Mouse (Mus musculus): ENCODE results near the gene Hfm1. TPM values are rescaled to one million over a fixed set of nuclear protein-coding genes. Genes with fewer than 3 reads are reported as not detected.

The Hfm1 gene
- 0.10 TPM in 1 of 2 replicates, not detected in the other for polyA plus RNA-seq (2015; fragmentation: Nextera tagmentation; extraction: Ambion mirVana)

DNA sequence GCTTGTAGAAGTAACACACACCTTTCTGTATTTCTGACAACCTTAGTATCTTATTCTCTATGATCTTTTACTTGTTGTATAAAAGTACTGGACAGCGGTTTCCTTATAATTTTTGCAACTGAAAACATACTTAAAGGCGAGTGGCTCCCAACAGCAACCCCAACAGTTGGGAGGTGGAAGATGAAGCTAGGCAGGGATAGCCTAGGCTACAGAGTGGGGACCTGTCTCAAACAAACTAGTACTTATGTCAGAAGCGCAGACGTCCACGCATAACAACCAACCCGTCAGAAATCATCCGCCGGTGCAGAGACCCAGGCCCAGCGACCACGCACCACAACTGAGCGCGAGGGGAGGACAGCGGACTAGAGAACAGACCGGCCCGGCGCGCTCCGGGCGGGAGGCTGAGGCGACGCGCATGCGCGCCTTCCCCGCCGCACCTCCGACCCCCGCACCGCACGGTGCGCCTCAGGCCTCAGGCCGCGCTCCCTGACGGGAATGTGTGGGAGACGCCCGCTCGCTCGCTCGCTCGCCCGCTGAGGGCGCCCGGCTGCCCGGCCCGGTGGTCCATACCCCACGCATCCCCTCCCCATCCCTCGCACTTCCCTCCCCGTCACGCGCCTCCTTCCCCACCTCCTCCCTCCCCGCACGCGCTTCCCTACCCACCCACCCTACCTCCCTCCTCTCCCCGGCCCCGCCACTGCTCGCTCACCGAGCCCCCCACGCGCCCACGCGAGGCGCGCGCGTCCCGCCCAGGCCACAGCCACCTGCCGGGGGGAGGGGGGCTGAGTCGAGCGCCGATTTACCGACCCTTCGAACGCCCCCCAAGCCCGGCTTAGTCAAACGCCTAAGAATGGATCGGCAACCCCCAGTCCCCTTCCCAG lies at the start of gene Hfm1:
TSS of gene Hfm1 (minus strand) at position 834 of the 881 bp plus-strand sequence.
- Histone ChIP-seq H3K4me3 (replicated peaks) (peak within 1 kb of the TSS; percentile 62), H3K36me3 (no peaks in the 10 kb centered on the region), H3K4me1 (replicated peaks) (peaks cover 27% of the 10 kb centered on the region), H3K9ac (peak within 1 kb of the TSS; percentile 68), H3K27ac (no peak within 1 kb of the TSS), H3K27me3 (no peaks in the 10 kb centered on the region), H3K4me2 (peak within 1 kb of the TSS; percentile 83), H3K9me3 (replicated peaks) (no peaks in the 10 kb centered on the region)
- 2% methylated on average over 73 of the region's 76 CpGs for WGBS (ENCODE audit: insufficient replicate concordance)
- peak; percentile 52 for DNase-seq
- ATAC-seq (ENCODE audit: low read depth), result peak; percentile 90

DNA sequence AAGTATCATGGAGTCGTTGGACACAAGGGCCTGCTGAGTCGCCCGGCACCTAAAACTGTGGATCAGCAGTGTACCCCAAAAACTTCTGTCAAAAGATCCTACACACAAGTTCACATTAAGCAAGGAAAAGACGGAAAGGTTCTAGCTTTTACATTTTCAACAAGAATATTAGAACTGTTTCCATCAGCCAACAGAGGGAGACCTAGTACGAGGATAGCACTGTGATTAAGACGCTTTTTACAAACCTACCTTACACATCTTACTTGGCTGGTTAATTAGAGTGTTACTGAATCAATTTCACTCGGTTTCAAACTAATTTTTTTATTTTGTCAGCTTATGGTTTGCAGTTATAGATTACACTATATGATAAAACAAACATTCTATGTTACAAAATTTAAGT lies 47.8 kb upstream of the Hfm1 start:
- Histone ChIP-seq H3K9ac (no peak overlapping the region), H3K27me3 (no peaks in the 10 kb centered on the region), H3K4me2 (no peak overlapping the region), H3K4me3 (replicated peaks) (no peak overlapping the region), H3K4me1 (replicated peaks) (no peaks in the 10 kb centered on the region), H3K9me3 (replicated peaks) (no peaks in the 10 kb centered on the region), H3K36me3 (peaks cover 93% of the 10 kb centered on the region), H3K27ac (no peak overlapping the region)
- DNase-seq (no peak), ATAC-seq (ENCODE audit: low read depth) (no peak)
- whole genome bisulfite sequencing (ENCODE audit: insufficient replicate concordance), result 89% methylated on average over 7 of the region's 7 CpGs

DNA sequence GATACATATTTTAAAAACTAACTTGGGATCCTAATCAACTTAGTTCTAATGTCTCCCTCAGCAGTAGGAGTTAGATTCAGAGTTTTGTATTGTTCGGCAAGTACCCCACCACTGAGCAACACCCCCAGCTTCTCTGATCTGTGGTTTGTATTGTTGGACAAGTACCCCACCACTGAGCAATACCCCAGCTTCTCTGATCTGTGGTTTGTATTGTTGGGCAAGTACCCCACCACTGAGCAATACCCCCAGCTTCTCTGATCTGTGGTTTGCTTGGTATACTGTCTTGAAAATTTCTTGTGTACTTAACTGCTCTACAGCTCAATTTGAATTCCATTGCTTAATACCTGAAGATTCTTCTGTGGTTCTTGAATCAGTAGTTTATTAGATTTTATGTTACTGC lies 41.5 kb upstream of the Hfm1 start:
- H3K4me1 ChIP-seq (replicated peaks), result peaks cover 16% of the 10 kb centered on the region
- no peaks in the 10 kb centered on the region for H3K27me3 ChIP-seq
- no peaks in the 10 kb centered on the region for H3K9me3 ChIP-seq (replicated peaks)
- no peak overlapping the region for H3K27ac ChIP-seq
- H3K36me3 ChIP-seq, result peaks cover 52% of the 10 kb centered on the region
- DNase-seq (no peak), ATAC-seq (ENCODE audit: low read depth) (no peak)
- WGBS (ENCODE audit: insufficient replicate concordance), result 76% methylated on average over 1 of the region's 1 CpGs
- H3K4me3 ChIP-seq (replicated peaks), result no peak overlapping the region
- no peak overlapping the region for H3K4me2 ChIP-seq
- H3K9ac ChIP-seq, result no peak overlapping the region

DNA sequence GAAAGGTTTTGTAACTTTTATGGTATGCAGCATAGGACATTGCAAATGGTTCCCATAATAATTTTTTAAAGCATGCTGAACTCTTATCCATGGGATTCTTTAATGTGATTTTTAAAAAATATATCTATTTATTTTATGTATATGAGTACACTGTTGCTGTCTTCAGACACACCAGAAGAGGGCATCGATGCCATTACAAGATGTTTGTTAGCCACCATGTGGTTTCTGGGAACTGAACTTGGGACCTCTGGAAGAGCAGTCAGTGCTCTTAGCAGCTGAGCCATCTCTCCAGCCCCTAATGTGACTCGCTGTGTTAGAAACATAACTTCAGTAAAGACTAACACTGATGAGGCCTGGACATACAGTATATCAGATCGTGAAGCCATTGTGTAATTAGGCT lies 40.3 kb upstream of the Hfm1 start:
- no peaks in the 10 kb centered on the region for H3K9me3 ChIP-seq (replicated peaks)
- H3K36me3 ChIP-seq, result peaks cover 44% of the 10 kb centered on the region
- 0 out of 2 replicates have a peak overlapping the region, but pooled peaks have one; percentile 1 for H3K4me2 ChIP-seq
- no peak overlapping the region for H3K9ac ChIP-seq
- 83% methylated on average over 3 of the region's 3 CpGs for WGBS (ENCODE audit: insufficient replicate concordance)
- no peak for DNase-seq
- ATAC-seq (ENCODE audit: low read depth), result no peak
- H3K27me3 ChIP-seq, result no peaks in the 10 kb centered on the region
- peaks cover 16% of the 10 kb centered on the region for H3K4me1 ChIP-seq (replicated peaks)
- H3K27ac ChIP-seq, result no peak overlapping the region
- H3K4me3 ChIP-seq (replicated peaks), result no peak overlapping the region

DNA sequence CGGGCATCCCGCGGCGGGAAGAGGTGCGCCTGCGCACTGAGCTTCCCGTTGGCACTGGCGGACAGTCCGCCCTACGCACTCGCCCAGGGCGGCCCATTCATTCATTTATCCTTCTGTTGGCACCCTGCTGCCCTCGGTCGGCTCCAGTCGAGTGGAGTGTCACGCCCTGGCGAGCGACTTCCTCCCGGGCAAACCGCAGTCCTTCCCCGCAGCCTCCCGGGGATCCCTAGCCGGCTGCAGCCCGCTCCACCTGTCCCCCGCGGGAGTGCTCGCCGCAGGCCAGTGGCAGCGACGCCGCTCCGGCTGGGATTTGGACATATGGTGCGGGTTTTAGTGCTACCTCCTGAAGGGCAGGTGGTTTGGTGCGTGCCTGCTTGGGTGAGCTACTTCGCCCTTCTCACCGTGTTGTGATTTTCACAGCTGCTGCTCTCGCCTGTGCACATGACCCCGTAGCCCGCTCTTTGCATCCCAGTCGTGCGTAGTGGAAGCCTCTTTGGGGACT lies 38.4 kb upstream of the Hfm1 start:
- Histone ChIP-seq H3K36me3 (peaks cover 26% of the 10 kb centered on the region), H3K4me3 (replicated peaks) (peak overlapping the region; percentile 91), H3K4me2 (peak overlapping the region; percentile 82), H3K27me3 (no peaks in the 10 kb centered on the region), H3K4me1 (replicated peaks) (peaks cover 16% of the 10 kb centered on the region), H3K9ac (peak overlapping the region; percentile 92), H3K9me3 (replicated peaks) (no peaks in the 10 kb centered on the region), H3K27ac (peak overlapping the region; percentile 90)
- DNase-seq (no peak), ATAC-seq (ENCODE audit: low read depth) (peak; percentile 92)
- under 1% methylated on average over 41 of the region's 41 CpGs for WGBS (ENCODE audit: insufficient replicate concordance)

DNA sequence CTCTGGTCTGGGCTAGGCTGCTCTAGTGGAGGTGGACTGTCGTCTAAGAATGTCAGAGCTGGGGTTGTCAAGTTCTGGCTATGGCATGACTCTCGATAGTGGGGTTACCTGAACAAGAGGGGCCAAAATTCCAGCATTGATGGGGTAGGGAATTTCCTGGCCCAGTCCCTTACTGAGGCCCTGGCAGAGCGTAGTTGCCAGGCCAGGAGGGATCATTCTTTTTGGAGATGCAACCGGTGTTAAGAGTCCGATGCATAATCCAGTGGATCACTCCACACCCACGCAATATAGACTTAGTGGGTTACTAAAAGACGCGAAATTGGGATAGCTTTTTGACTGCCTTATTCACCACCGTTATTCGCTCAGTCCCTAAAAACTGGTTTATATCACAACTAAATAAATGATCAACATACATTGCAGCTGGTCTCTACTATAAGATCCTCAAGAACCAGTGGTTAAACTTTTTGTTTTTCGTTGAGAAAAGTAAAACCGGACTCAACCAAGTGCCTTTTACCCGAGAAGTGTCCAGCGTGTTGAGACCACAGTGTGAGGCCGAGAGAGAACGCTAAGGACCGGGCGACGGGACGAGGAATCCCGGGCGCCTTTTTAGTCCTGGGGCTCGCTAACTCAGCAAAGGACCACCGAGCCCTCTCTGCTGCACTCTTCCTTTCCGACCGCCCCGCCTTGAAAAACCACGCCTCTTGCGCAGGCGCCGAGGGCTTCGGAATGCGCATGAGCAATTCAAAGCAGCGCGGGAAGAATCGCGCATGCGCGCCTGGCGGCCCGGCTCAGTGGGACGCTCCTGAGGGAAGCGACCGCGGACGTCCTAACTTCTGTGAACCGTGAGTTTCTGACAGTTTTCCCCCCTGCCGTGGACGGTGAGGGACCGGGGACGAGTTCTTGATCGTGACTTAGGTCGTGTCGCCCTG lies 37.7 kb upstream of the Hfm1 start, which contains the start of gene Cdc7:
TSS of gene Cdc7 (plus strand) at position 739 of the 929 bp plus-strand sequence.
- ATAC-seq (ENCODE audit: low read depth) (peak; percentile 90), DNase-seq (peak; percentile 90)
- H3K27me3 ChIP-seq, result no peaks in the 10 kb centered on the region
- peaks cover 16% of the 10 kb centered on the region for H3K4me1 ChIP-seq (replicated peaks)
- H3K4me3 ChIP-seq (replicated peaks), result peak within 1 kb of the TSS; percentile 91
- H3K4me2 ChIP-seq, result peak within 1 kb of the TSS; percentile 82
- WGBS (ENCODE audit: insufficient replicate concordance), result 5% methylated on average over 54 of the region's 54 CpGs
- peak within 1 kb of the TSS; percentile 90 for H3K27ac ChIP-seq
- H3K9ac ChIP-seq, result peak within 1 kb of the TSS; percentile 92
- no peaks in the 10 kb centered on the region for H3K9me3 ChIP-seq (replicated peaks)
- peaks cover 19% of the 10 kb centered on the region for H3K36me3 ChIP-seq

DNA sequence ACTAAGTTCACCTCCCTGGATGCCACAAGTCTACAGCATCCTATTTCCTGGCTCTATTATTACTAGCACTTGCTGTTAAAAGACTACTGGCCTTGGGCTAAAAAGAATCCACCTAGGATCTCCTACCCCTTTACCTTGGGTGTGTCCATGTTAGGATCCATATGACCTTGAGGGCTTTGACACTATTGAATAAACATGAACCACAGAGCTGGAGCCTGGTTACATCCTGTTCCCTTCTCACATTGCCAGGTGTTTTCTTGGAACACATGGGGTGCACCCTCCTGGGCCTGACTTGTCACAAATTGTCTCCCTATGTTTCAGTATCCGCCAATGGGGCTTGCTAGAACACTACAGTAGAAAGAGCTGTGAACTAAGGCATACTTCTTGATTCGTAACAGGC lies 34.3 kb upstream of the Hfm1 start:
- no peak overlapping the region for H3K27ac ChIP-seq
- DNase-seq (no peak), ATAC-seq (ENCODE audit: low read depth) (no peak)
- H3K27me3 ChIP-seq, result no peaks in the 10 kb centered on the region
- H3K4me3 ChIP-seq (replicated peaks), result no peak overlapping the region
- no peak overlapping the region for H3K9ac ChIP-seq
- WGBS (ENCODE audit: insufficient replicate concordance), result 78% methylated on average over 2 of the region's 2 CpGs
- H3K9me3 ChIP-seq (replicated peaks), result no peaks in the 10 kb centered on the region
- no peaks in the 10 kb centered on the region for H3K36me3 ChIP-seq
- H3K4me2 ChIP-seq, result no peak overlapping the region
- H3K4me1 ChIP-seq (replicated peaks), result peaks cover 12% of the 10 kb centered on the region

DNA sequence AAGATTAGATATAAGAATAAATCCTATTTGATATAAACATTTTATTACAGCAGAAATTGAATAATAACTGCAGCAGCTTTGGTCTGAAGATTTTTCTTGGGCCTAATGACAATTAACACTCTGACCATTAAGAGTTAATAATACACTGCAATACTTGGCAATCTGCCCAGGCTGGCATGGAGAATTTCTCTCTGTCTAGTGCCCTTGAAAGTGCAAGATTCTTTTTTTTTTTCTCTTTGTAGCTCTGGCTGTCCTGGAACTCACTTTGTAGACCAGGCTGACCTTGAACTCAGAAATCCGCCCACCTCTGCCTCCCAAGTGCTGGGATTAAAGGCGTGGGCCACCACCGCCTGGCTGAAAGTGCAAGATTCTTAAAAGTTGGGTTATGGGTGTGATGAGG lies 32.9 kb upstream of the Hfm1 start:
- Histone ChIP-seq H3K9ac (no peak overlapping the region), H3K27ac (no peak overlapping the region), H3K27me3 (no peaks in the 10 kb centered on the region), H3K4me3 (replicated peaks) (no peak overlapping the region), H3K36me3 (no peaks in the 10 kb centered on the region), H3K9me3 (replicated peaks) (no peaks in the 10 kb centered on the region), H3K4me2 (no peak overlapping the region), H3K4me1 (replicated peaks) (peaks cover 8% of the 10 kb centered on the region)
- DNase-seq (no peak), ATAC-seq (ENCODE audit: low read depth) (no peak)
- WGBS (ENCODE audit: insufficient replicate concordance), result 81% methylated on average over 3 of the region's 3 CpGs

DNA sequence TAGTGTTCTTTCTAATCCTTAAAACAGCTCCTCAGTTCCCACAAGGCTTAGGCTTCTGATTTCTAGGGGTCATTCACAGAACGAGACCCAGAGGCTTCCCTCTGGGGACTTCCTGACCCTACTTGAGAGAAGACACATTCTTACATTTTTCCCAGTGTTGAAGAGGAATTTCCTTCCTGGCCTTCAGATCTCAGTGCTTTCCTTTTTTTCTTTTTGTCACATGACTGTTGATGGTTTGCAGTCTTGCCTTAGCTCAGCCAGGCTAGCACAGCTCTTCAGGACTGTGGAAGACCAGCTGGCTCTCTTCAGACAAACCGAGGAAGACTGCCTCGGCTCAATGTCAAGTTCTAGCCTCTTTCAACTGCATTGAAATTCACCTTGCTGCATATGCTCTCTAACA lies 30.3 kb upstream of the Hfm1 start:
- DNase-seq (no peak), ATAC-seq (ENCODE audit: low read depth) (no peak)
- Histone ChIP-seq H3K36me3 (no peaks in the 10 kb centered on the region), H3K4me3 (replicated peaks) (no peak overlapping the region), H3K27me3 (no peaks in the 10 kb centered on the region), H3K4me2 (no peak overlapping the region), H3K27ac (no peak overlapping the region), H3K9me3 (replicated peaks) (no peaks in the 10 kb centered on the region), H3K9ac (no peak overlapping the region), H3K4me1 (replicated peaks) (0 out of 2 replicates have a peak, but pooled peaks cover 4% of the 10 kb centered on the region)
- 53% methylated on average over 3 of the region's 3 CpGs for WGBS (ENCODE audit: insufficient replicate concordance)

DNA sequence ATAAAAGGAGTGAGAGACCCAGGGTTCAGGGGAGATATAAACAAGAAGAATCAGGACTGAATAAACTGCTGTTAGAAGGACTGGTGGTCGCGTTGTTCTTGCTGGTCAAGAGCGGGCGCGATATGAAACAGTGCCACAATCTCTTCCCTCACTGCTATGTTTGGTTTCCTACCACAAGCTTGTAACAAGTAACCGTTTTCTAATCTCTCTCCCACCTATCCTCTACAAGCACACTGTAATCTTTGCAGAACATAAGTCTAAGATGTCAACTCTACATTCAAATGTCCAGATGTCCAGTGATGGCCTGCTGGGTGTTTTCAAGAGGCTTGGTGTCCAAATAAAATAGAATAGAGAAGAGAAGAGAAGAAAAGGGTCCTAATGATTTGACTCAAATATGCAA lies 22.6 kb upstream of the Hfm1 start:
- H3K4me1 ChIP-seq (replicated peaks), result no peaks in the 10 kb centered on the region
- no peak for DNase-seq
- no peak overlapping the region for H3K4me2 ChIP-seq
- no peaks in the 10 kb centered on the region for H3K9me3 ChIP-seq (replicated peaks)
- no peaks in the 10 kb centered on the region for H3K36me3 ChIP-seq
- 52% methylated on average over 6 of the region's 6 CpGs for WGBS (ENCODE audit: insufficient replicate concordance)
- H3K27me3 ChIP-seq, result no peaks in the 10 kb centered on the region
- ATAC-seq (ENCODE audit: low read depth), result no peak
- no peak overlapping the region for H3K4me3 ChIP-seq (replicated peaks)
- no peak overlapping the region for H3K27ac ChIP-seq
- no peak overlapping the region for H3K9ac ChIP-seq

DNA sequence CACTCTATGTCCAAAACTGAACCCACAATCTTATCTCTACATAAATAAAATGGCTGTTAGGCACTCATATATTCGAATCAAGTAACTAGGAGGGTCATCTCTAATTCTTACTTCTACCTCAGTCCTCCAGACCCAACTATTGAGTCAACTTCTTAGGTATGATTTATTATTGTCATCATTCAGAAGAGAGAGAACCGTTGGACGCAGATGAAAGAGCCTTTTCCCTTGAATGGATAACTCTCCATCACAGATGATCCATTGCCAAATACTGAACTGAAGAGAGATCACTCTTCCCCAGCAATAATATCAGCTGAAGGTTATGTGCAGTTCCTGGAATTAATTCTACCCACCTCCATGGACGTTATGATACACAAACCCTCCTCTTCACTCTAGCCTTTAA lies 20.2 kb upstream of the Hfm1 start:
- Histone ChIP-seq H3K27ac (no peak overlapping the region), H3K27me3 (no peaks in the 10 kb centered on the region), H3K4me3 (replicated peaks) (no peak overlapping the region), H3K9ac (no peak overlapping the region), H3K4me1 (replicated peaks) (no peaks in the 10 kb centered on the region), H3K36me3 (no peaks in the 10 kb centered on the region), H3K9me3 (replicated peaks) (no peaks in the 10 kb centered on the region), H3K4me2 (no peak overlapping the region)
- DNase-seq (no peak), ATAC-seq (ENCODE audit: low read depth) (no peak)
- WGBS (ENCODE audit: insufficient replicate concordance), result 61% methylated on average over 4 of the region's 4 CpGs
